Mouse (Mus musculus): ENCODE data around the gene Pcgf5. TPM values are rescaled to one million over a fixed set of nuclear protein-coding genes. Genes with fewer than 3 reads are reported as not detected.

Pcgf5 gene
- 54.6 TPM for polyA plus RNA-seq (2017; shearing (Covaris generic))

DNA sequence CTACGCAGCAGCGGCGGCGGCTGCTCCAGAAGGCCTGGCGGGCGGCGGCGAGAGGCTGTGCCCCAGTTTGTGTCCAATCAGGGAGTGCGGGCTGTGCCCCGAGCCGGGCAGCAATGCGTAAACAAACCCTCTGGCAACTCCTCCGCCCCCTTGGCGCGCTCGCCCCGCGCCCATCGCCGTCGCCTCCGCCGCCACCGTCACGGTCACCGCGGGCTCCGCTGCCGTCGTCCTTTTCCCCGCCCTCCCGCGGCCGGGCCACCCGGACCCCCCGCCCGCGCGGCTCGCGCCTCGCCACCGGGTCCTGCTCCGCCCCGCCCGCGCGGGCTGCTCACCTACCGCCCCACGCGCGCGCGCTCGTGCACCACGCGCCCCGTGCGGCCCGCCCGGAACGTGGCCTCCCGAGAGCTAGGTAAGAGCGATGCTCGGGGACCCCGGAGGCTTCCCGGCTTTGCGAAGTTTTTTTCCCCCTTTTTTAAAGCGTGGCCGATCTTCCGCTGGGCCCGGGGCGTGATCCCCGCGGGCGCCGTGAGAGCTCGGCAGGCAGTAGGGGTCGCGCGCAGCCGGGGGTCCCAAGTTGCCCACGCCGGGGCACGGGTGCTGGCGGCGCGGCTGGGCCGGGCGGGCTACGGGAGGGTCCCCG lies at the start of gene Pcgf5:
Pcgf5 (plus strand) TSS at position 149 of the 640 bp plus-strand sequence.

Other genes with a start within 250 kb of the Pcgf5 start
- gene Ankrd1, start 228.2 kb upstream of the Pcgf5 start, polyA plus RNA-seq (2017; shearing (Covaris generic)), result not detected
- gene Hectd2, start 206.3 kb downstream of the Pcgf5 start, polyA plus RNA-seq (2017; shearing (Covaris generic)), result 1.6 TPM